In genomic region chr6:95269524-95269923, GRCm38 (mm10) we compare ENCODE assay signal across 38 mouse cellular contexts. TPM values are rescaled to one million over a fixed set of nuclear protein-coding genes. Genes with fewer than 3 reads are reported as not detected.
DNase-seq lines count a peak whose midpoint lies in the region; ATAC-seq and TF ChIP-seq lines count a peak whose summit lies in the region.
"Had no signal": no experiment of that assay in that cellular context is flagged by ENCODE, and none has a peak within 500 bp of the region (broad histone marks: within the 10 kb centered on the region; RNA-seq: fewer than 3 reads in every experiment).

No protein-coding gene starts in this region.

- H3K36me3 ChIP-seq in liver, postnatal 0 days (replicated peaks; ENCODE audit: insufficient read depth, low read length): no peaks in the 10 kb centered on the region
- H3K36me3 ChIP-seq: embryonic facial prominence, embryonic 12.5 days; hindbrain, embryonic 13.5 days; limb, embryonic 10.5 days; limb, embryonic 15.5 days; liver, embryonic 13.5 days; midbrain, embryonic 10.5 days; midbrain, embryonic 15.5 days; neural tube, embryonic 13.5 days had no signal

- H3K27ac ChIP-seq in liver, postnatal 0 days (ENCODE audit: low read depth): no peak overlapping the region
- H3K27ac ChIP-seq: embryonic facial prominence, embryonic 12.5 days; gastrocnemius, adult 2 months; hindbrain, embryonic 13.5 days; limb, embryonic 10.5 days; limb, embryonic 15.5 days; liver, embryonic 13.5 days; macrophage; midbrain, embryonic 10.5 days; midbrain, embryonic 15.5 days; neural tube, embryonic 13.5 days had no signal

- no peaks in the 10 kb centered on the region for H3K9me3 ChIP-seq in liver, postnatal 0 days (ENCODE audit: low read length)
- H3K9me3 ChIP-seq: embryonic facial prominence, embryonic 12.5 days; hindbrain, embryonic 13.5 days; limb, embryonic 10.5 days; limb, embryonic 15.5 days; liver, embryonic 13.5 days; midbrain, embryonic 10.5 days; midbrain, embryonic 15.5 days; neural tube, embryonic 13.5 days had no signal

- no peak for TF ChIP-seq CTCF in liver, postnatal 0 days (IDR thresholded peaks at IDR 0.05; ENCODE audit: low read depth)

- 86% methylated on average over 8 of the region's 8 CpGs for WGBS in liver, postnatal 0 days (ENCODE audit: insufficient replicate concordance)

- no peak overlapping the region for H3K4me2 ChIP-seq in liver, postnatal 0 days (ENCODE audit: low read depth, low read length)
- H3K4me2 ChIP-seq: embryonic facial prominence, embryonic 12.5 days; heart, embryonic 11.5 days; hindbrain, embryonic 13.5 days; limb, embryonic 15.5 days; liver, embryonic 13.5 days; midbrain, embryonic 15.5 days; neural tube, embryonic 13.5 days had no signal

- no peak overlapping the region for H3K4me3 ChIP-seq in liver, postnatal 0 days (ENCODE audit: low read depth, low read length)
- H3K4me3 ChIP-seq: embryonic facial prominence, embryonic 12.5 days; gastrocnemius, adult 2 months; hindbrain, embryonic 13.5 days; limb, embryonic 10.5 days; limb, embryonic 15.5 days; liver, embryonic 13.5 days; midbrain, embryonic 10.5 days; midbrain, embryonic 15.5 days; neural tube, embryonic 13.5 days had no signal

- H3K9ac ChIP-seq in liver, postnatal 0 days (replicated peaks): no peak overlapping the region
- H3K9ac ChIP-seq: embryonic facial prominence, embryonic 12.5 days; hindbrain, embryonic 13.5 days; limb, embryonic 15.5 days; liver, embryonic 13.5 days; midbrain, embryonic 15.5 days; neural tube, embryonic 13.5 days had no signal

- H3K4me1 ChIP-seq in liver, postnatal 0 days (ENCODE audit: insufficient read depth): no peaks in the 10 kb centered on the region
- H3K4me1 ChIP-seq: embryonic facial prominence, embryonic 12.5 days; hindbrain, embryonic 13.5 days; limb, embryonic 15.5 days; liver, embryonic 13.5 days; midbrain, embryonic 10.5 days; midbrain, embryonic 15.5 days had no signal

- H3K27me3 ChIP-seq in liver, postnatal 0 days (ENCODE audit: insufficient read depth, low read length): no peaks in the 10 kb centered on the region
- H3K27me3 ChIP-seq: embryonic facial prominence, embryonic 12.5 days; hindbrain, embryonic 13.5 days; limb, embryonic 15.5 days; liver, embryonic 13.5 days; midbrain, embryonic 15.5 days; neural tube, embryonic 13.5 days had no signal

- no peak for ATAC-seq in inflammation-experienced regulatory T-cells, adult 6 months
- ATAC-seq in liver, postnatal 0 days: no peak
- ATAC-seq: forebrain, embryonic 14.5 days; intestine, postnatal 0 days; midbrain, embryonic 15.5 days had no signal

- TF ChIP-seq EP300 in liver, postnatal 0 days (IDR thresholded peaks at IDR 0.05; ENCODE audit: low read depth): no peak

- DNase-seq in right cerebral cortex, adult 18-20 months: peak; percentile 21
- no peak for DNase-seq in right cerebral cortex, postnatal 4 days
- peak; percentile 25 to 31 for DNase-seq in adrenal gland, adult 18-20 months (ENCODE audit: low spot score in 2 of 2)
- peak; percentile 51 for DNase-seq in adrenal gland, postnatal 25 days
- no peak for DNase-seq in liver, postnatal 0 days
- no peak for DNase-seq in natural killer cell, adult 2 months (ENCODE audit: low spot score in 2 of 2)
- DNase-seq: cerebellum, adult 11 months; cerebellum, adult 9-11 months; embryo, embryonic 11 days; gastrocnemius, adult 2 months; heart, adult 11 months; heart, postnatal 36 days; kidney, adult 9 months; kidney, postnatal 10 days; layer of hippocampus, adult 9-11 months; liver, embryonic 13.5 days; lung, adult 2 months; lung, postnatal 10 days had no signal

RNA-seq across cellular contexts. Expression of gene Gm10234, which starts 52.4 kb away (rescaled TPM):
- total RNA-seq in adrenal gland, adult 18-20 months (2021): not detected
- total RNA-seq in adrenal gland, postnatal 25 days (2021): not detected in 2 replicates
- polyA plus RNA-seq in inflammation-experienced regulatory T-cells, adult 6 months (2017; shearing (Covaris generic)): not detected
- polyA plus RNA-seq in liver, postnatal 0 days (2015; fragmentation: Nextera tagmentation; extraction: Ambion mirVana): not detected in 2 replicates
- total RNA-seq: gastrocnemius, adult 2 months; heart, postnatal 36 days; left cerebral cortex, postnatal 10 days; MEL had no signal
- polyA plus RNA-seq: embryonic facial prominence, embryonic 12.5 days; forebrain, embryonic 14.5 days; frontal cortex, adult 2 months; heart, embryonic 11.5 days; heart, embryonic 16.5 days; hindbrain, embryonic 13.5 days; intestine, postnatal 0 days; limb, embryonic 10.5 days; limb, embryonic 15.5 days; liver, embryonic 13.5 days; lung, adult 2 months; macrophage; midbrain, embryonic 10.5 days; midbrain, embryonic 15.5 days; neural tube, embryonic 13.5 days; small intestine, adult 2 months; stomach, embryonic 14.5 days; testis, adult 2 months; urinary bladder, adult 2 months had no signal

Comparison
In these comparisons a context has a peak if more than half of its experiments do, and no peak if none do; other contexts are left out.
1. DNase-seq: peak in right cerebral cortex, adult 18-20 months (single experiment), adrenal gland, adult 18-20 months (2 of 2) and adrenal gland, postnatal 25 days (single experiment); none in right cerebral cortex, postnatal 4 days (single experiment), liver, postnatal 0 days (single experiment) and natural killer cell, adult 2 months (0 of 2).